Mouse (Mus musculus): Measurements from ENCODE around the gene Lrrc20.

Lrrc20 gene

GRCm38 (mm10) chr10:61627938-61628250, 152.3 kb downstream of the Lrrc20 start:
- no peak for DNase-seq (ENCODE audit: low read depth, low spot score)

Data from forelimb bud, embryonic 11.5 days (tissue).